Mouse (Mus musculus): Measurements from ENCODE around the gene Uvrag.

Uvrag gene

GRCm38 (mm10) chr7:98836646-98837045, 304.3 kb downstream of the Uvrag start:
- peak; percentile 86 for DNase-seq

GRCm38 (mm10) chr7:98835519-98836441, 305.2 kb downstream of the Uvrag start:
- DNase-seq, result no peak
